Mouse (Mus musculus) kidney, postnatal 10 days (tissue): Measurements from ENCODE around the gene Mfap1a.
"Not testable (repeated sequence)": the region's sequence is repeated elsewhere in the genome, so short reads cannot be mapped to it uniquely, and the experiment has no call there.

Experiments used
- DNase-seq: peaks from one replicate; pipeline ENCODE4 v3.0.0; 2021; ENCODE audit warnings: mixed read lengths

Mfap1a gene

DNA sequence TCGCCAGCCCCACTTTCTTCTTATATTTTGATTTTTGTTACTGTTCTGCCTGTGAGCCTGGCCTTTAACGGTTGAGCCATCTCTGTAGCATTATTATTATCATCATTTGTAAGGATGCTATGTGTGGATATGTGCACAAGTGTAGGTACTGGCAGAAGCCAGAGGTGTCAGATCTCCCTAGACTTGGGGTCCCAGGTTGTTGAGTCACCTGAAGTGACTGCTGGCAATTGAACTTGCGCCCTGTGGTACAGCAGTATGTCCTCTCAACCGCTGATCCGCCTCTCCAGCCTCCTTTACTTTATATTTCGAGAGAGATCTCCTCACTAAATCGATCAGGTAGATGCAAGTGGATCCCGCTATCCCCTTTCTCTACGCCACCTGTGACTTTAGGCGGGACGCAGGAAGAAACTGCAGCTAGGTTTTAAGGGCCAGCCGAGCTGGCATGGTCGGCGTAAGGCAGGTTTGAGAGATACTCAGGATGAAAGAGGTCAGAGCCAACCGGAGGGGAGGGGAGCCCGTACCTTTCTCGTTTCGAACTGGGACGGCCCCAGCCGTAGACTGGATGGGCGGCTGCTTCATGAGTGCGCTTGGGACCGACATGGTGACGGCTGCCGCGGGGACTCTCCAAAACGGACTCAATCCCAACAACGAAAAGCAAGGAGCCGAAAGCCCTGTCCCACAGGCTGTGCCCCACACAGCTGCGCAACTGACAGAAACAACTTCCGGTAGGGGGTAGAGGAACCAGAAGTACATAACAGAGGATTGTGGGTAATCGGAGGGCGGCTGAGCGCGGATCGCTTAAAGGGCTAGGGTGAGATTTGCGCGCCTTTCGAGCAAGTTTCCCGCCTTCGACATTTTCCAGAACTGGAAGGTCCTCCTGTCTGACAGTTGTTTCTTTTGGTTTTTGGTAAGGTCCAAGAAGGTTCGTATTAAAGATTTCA lies at the start of gene Mfap1a, which contains the start of gene Wdr76:
Gene Mfap1a (minus strand): TSS at position 724 of the 941 bp plus-strand sequence.
Gene Wdr76 (plus strand): TSS at position 782 of the 941 bp plus-strand sequence.
- peak; percentile 89 for DNase-seq

DNA sequence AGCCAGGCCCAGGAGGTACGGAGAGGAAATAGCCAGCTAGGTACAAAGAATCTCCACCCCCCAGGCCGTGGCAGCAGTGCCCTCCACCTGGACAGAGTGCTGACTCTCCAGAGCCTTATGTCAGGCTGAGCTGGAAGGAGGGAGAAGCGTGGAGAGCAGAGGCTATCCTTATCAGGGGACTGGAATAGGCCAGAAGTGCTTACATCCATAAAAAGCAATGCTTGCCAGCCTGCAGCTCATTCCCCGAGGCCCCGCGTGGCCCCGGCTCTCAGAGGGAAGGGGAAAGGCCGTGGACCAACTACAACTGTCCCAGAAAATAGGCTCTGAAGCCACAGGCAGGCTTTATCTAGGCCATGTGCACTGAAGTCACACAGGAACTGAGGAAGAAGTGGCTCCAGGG lies 44.8 kb upstream of the Mfap1a start:
- DNase-seq = no peak

DNA sequence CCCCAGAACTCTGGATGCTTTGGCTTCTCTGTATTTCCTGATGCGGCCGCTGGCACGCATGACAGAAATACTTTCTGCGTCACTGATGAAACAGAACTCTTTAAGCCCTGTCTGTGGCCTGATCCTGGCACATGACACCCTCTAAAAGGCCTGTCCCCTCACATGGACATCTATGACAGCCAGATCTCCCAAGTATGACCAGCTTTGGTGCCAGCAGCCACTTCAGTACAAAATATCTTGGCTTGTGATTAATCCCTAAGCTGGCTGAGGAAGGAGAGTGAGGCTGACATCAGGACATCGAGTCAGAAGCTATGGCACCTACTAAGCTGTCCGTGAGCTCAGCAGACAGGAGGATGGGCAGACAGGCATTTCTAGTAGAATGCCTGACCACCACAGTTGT lies 43.2 kb upstream of the Mfap1a start:
- DNase-seq = no peak

DNA sequence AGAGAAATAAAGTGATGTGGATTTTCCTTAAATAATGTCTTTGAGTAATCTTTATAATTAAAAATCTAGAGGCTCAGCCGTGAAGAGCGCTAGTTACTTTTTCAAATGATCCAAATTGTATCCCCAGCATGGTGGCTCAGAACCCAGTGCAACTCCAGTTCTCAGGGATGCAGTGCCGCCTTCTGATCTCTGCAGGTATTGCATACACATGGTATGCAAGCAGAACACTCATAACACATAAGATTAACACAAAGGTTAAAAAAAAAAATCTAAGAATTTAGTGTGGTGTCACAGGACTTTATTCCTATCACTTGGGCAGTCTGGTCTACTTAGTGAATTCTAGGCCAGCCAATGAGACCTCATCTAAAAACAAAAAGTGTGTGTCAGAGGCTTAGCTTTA lies 38.4 kb upstream of the Mfap1a start:
- no peak for DNase-seq

DNA sequence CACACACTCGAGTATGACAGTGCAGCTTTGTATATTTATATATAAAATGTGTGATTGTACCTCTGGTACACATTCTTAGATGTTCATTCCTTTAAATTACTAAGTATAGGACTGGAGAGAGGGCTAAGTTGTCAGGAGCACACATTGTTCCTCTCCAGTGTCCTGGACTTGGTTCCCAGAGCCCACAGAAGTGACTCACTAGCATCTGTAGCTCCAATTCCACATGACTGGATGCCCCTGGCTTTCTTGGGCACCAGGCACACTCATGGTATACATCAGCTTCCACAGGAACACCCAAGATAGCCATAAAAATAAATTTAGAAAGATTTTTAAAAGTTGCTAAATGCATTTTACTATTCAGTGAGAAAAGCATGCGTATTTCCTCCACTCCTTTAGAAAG lies 18.6 kb upstream of the Mfap1a start:
- DNase-seq = no peak

DNA sequence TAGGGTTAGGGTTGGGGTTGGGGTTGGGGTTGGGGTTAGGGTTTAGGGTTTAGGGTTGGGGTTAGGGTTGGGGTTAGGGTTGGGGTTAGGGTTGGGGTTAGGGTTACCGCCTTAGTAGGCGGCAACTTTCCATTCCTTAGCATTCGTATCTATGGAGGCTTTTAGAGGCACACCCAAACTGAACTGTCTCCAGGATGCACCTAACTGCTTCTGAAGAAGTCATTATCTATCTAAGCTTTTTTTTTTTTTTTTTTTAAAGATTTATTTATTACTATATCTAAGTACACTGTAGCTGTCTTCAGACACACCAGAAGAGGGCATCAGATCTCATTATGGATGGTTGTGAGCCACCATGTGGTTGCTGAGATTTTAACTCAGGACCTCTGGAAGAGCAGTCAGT lies 16.4 kb upstream of the Mfap1a start:
- not testable (repeated sequence) for DNase-seq

DNA sequence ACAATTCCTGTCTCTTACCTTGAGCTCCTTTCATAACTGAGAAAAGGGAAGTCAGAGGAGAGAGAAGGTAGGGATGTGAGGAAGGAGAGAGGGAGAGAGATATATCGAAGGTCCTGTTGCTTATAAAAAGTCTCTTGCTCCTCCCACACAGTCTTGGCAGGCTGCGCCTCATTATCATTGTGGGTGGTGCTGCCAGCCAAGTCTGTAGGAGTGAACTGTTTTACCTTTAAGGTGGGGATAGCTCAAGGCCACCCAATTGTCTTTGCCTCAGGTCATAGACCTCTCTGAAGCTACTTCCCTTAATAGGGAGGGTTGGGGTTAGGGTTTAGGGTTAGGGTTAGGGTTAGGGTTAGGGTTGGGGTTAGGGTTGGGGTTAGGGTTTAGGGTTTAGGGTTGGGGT lies 15.5 kb upstream of the Mfap1a start:
- DNase-seq = no peak

DNA sequence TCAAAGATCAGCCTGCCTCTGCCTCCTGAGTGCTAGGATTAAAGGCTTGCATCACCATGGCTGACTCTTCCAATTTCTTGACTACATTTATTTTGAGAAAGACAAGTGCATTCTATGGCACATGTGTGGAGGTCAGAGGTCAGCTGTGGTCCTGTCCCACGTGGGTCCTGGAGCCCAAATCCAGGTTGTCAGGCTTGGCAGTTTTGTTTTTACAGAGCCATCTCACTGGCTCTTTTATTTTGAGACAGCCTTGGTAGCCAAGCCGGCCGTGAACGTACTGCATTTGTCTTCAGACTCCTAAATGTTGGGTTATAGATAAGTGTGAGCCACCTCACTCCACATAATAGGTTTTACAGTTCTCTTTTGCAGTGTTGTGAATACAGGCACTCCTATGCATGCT lies 12.2 kb upstream of the Mfap1a start:
- not testable (repeated sequence) for DNase-seq

DNA sequence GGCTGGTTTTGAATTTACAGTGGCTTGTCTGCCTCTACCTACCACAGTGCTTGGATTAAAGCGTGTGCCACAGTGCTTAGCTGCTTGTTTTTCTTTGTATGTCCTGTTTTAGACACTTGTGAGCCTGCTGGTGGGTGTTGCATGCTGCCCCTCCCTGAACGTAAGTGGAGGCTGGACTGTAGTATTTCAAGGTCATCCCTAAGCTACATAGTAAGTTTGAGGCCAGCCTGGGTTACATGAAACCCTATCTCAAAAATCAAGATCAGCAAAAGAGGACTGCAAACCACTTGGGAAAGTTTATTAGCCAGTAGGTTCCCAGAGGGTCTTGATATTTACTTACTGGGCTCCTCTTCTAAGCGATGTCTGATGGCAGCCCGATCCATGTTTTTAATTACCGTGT lies 11.6 kb upstream of the Mfap1a start:
- DNase-seq = no peak

DNA sequence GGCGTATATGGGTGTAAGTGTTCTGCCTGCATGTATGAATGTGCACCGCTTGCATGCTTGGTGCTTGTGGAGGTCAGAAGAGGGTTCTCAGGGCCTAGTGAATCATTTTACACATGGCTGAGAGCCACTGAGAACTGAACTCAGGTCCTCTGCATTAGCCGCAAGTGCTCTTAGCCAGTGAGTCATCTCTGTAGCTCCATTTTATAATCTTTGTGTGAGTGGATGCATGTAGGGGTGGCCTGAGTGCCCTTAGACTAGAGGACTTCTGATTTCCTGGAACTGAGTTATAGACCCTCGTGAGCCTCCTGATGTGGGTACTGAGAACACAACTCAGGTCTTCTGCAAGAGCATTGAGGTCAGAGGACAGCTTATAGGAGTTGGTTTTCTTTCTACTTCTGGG lies 7.7 kb upstream of the Mfap1a start:
- DNase-seq = no peak

DNA sequence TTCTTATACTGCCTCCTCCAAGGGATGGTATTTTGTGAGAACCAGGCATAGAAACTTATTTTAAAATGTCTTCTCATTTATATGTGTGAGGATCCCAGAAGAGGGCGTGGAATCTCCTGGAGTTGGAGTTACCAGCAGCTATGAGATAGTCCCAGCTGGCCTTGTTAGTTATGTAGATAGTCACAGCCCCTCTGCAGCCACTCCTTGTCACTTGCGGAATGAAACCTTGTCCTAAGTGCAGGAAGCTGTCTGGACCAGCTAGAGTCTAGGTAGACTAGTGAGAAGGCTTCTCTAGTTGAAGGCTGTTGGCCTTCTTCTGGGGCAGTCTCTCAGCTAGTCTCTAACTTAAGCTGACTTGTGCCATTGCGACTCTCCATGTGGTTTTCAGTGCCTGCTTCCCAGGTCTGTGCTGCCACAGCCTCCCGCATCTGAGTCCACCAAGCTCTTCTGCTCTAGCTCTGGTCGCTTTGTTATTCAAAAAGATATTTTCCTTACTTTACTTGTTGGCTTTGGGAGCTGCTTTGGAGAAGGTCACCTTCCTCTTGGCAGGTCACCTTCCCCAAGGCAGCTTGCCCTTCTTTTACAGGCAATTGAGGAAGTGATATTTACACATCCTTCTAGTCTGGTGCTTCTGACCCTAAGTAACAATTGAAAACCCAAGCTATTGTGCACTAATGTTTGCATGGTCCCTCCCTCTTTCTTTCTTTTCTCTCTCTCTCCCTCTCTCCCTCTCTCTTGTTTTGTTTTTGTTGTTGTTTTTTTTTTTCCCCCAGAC lies 6.7 kb upstream of the Mfap1a start:
- not testable (repeated sequence) for DNase-seq

DNA sequence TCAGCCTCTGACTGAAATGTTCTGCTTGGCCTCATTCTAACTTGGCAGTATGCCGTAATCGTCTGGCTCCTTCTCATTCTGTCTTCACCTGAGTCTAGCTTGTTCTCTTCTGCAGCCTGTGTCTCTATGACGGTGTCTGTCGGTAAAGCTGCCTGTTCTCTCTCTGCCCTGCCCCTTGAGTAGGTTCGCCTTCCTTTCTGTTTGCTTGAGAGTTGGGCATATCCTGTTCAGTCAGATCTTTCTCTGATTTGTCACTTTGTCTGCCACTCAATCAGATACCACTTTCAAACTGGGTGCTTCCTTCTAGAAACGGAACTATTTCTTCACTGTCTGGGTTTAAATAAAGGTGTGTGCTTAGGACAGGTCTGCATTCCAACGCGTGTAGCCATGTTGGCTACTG lies 4.9 kb upstream of the Mfap1a start:
- no peak for DNase-seq

DNA sequence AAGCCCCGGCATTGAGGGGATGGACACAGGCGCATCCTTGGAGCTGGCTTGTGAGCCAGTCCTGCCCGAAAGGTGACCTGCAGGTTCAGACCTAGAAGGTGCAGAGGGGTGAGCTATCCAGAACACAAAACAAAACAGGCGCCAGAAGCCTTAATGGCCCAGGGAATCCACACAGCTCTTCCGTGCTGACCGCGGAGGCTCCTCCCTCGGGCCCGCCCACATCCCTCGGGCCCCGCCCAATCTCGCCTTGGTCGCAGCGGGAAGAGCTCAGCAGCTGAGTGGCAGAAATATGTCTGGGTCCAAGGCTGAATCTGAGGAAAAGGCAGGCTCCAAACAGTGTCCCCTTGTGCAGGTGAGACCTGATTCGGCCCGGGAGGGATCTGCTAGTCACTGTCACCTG lies 3.1 kb upstream of the Mfap1a start:
- peak; percentile 84 for DNase-seq

DNA sequence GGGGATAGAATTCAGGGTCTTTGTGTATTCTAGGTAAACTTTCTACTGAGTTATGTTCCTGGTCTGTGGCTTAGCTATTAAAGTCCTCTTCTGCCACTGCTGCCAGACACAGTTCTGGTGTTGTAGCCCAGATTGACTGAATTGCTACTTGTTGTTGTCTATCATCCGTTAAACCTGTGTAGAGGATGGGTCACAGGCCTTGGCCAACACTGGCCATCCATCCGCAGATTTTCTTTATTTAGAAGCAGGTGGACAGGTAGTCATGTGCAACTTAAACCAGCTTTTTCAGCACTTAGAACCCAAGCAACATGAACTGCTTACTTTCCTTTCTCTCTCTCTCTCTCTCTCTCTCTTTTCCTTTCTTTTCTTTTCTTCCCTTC lies 1.5 kb upstream of the Mfap1a start:
- no peak for DNase-seq

DNA sequence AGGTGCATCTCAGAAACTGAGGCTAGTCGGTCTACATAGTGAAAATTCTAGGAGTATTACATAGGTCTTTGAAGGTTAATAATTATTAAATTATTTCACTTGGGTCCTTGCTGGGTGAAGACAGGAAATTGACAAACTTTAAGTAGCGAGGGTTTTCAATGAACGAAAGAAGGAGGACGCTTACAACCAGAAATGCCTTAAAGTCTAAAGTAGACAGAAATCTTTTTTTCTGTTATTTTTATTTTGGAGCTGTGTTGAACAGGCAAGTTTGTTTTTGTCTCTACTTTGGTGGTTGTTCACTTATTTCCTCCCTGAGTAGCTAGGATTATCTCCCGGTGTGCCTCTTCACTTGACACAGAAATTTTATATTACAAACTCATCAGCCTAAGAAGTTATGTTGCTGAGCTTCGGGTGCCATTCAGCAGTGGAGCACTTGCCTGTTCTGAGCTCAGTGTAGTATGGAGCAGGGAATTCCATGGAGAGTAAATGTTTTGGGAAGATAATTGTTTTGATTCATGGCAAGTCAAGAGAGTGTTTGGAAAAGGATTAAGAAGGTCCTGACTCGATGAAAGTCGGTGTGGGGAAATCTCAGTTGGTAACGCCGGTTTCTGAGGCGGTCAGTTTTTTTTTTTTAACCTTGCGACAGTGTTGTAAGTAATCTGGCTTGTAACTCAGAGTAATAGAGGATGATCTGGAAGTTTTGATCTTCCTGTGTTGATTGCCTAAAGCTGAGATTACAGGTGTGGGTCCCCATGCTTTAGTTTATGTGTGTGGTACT lies 897 bp upstream of the Mfap1a start:
- no peak for DNase-seq

DNA sequence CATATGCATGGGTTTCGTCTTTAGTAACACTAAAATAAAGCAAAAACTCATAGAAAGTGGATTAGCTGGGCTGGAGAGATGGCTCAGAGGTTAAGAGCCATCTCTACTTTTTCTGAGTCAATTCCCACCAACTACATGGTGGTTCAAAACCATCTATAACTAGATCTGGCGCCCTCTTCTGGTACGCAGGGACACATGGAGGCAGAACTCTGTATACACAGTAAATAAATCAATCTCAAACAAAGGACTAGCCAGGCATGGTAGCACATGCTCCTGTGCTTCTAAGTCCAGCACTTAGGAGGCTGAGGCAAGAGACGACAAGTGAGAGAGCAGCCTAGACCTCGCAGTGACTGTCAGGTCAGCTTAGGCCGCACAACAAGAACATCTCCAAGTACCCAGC lies 4.9 kb downstream of the Mfap1a start:
- DNase-seq = not testable (repeated sequence)

DNA sequence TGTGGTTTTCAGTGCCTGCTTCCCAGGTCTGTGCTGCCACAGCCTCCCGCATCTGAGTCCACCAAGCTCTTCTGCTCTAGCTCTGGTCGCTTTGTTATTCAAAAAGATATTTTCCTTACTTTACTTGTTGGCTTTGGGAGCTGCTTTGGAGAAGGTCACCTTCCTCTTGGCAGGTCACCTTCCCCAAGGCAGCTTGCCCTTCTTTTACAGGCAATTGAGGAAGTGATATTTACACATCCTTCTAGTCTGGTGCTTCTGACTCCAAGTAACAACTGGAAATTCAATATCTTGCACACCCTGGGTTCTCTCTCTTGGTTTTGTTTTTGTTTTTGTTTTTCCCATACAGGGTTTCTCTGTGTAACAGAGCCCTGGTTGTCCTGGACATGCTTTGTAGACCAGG lies 22.1 kb downstream of the Mfap1a start:
- DNase-seq = not testable (repeated sequence)

DNA sequence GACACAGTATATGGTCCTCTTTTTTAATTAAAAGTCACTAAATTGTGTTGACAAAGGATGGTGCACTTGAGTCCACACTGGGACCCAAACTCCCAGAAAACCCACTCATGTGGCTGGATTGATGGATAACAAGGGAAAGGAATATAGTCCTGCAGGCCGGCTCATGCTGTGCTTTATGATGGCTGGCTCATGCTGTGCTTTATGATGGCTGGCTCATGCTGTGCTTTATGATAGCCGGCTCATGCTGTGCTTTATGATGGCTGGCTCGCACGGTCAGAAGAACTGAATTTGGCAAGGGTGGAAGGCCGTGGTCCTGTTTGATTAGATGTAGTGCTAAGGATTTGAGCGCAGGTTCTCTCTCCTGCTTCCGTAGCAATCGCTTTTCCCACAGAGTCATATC lies 22.9 kb downstream of the Mfap1a start:
- no peak for DNase-seq

DNA sequence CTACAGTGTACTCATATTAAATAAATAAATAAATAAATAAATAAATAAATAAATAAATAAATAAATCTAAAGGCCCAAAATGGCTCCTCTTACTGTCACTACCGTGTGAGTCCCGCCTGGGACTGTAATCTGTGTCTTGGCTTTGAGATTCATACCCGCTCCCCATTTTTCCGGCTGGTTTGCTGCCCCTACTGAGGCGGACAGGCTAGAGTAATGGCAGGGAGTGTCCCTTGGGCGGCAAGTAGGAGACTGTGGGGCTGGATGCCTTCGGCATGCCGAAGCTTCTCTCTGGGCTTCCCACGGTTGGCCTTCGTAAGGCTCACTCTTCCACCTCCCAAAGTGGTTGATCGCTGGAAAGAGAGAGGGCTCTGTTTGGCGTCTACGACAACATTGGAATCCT lies 25.5 kb downstream of the Mfap1a start:
- not testable (repeated sequence) for DNase-seq

DNA sequence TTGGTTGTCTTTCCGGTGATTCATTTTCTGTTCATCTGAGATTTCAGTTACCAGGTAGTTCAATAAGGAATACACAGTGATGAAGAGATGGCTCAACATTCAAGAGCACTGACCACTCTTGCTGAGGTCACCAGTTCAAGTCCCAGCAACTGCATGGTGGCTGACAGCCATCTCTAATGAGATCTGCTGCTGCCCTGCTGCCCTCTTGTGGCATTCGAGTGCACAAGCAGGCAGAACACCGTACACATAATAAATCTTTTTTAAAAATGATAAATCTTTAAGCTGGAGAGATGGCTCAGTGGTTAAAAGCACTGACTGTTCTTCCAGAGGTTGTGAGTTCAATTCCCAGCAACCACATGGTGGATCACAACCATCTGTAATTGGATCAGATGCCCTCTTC lies 26.0 kb downstream of the Mfap1a start:
- DNase-seq = peak; percentile 29

DNA sequence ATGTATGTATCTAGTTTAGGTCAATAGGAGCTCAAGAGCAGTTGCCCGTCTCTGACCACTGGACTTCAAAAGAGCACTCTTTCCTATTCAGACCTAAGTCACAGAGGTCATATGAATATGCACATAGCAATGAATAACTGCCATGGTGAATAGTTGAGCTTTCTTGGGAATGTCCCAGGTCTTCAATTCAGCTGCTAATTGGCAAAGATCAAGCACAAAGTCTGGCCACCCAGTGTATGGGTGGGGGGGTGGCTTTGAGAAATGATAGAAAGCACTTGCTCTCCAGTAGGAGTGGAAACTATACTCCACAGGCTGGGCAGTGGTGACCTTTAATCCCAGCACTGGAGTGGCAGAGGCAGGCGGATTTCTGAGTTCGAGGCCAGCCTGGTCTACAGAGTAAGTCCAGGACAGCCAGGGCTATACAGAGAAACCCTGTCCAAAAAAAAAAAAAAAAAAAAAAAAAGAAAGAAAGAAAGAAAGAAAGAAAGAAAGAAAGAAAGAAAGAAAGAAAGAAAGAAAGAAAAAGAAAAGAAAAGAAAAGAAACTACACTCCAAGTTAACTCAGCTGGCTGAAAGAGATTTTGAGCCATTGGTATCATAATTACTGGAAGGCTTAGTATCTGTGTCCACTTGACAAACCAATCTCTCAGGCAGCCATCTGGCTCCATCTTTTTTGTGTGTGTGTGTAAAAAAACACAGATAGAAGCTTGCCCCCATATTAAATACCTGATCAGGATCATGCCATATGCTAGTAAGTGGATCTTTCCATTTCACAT lies 28.8 kb downstream of the Mfap1a start:
- no peak for DNase-seq

DNA sequence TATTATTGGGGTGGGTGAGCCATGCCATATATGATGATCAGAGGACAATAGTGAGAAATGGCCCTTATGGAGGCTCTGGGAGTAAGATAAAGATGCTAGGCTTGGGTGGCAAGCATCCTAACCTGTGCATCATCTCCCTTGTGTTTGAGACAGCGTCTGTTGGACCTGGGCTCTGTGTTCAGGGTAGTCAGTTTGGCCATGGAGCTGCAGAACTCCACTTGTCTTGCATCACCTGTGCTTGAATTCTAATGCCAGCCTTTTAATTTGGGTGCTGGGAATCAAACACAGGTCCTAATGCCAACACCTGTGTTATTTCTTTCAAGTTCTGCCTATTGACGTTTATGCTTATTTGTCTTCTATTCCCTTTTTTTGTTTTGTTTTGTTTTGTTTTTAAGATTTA lies 31.2 kb downstream of the Mfap1a start:
- not testable (repeated sequence) for DNase-seq
